Mouse (Mus musculus): Measurements from ENCODE around the gene Slc35g2. TPM values are rescaled to one million over a fixed set of nuclear protein-coding genes. Genes with fewer than 3 reads are reported as not detected.

Gene Slc35g2
- total RNA-seq, 2 experiments from 2014 or later = not detected

DNA sequence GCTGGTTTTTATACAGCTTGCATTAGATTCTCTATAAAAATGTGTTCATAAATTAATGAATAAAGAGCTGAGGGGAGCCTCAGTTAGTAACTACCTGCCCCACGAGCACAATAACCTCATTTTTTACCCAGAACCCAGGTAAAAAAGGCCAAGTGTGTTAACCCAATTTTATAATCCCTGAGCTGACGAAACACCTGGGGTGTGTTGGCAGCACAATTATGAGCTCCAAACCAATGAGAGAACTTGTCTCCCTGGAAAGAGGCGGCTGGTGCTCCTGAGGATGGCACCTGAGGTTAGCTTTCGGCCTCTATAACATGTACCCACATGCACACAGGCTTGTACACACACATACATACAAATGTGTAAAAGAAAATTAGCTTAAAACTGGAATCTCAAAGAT is 65.4 kb downstream of the Slc35g2 start:
- ATAC-seq (replicated peaks; ENCODE audit: low FRiP score, poor library complexity, severe bottlenecking) = no peak

Other genes starting within 250 kb of the Slc35g2 start
- gene Il20rb, start 84.3 kb downstream of the Slc35g2 start, total RNA-seq (2015; ENCODE audit: low replicate concordance) = not detected in 2 replicates
- 0.64 TPM in 1 of 2 replicates, not detected in the other for gene Il20rb, start 84.3 kb downstream of the Slc35g2 start, total RNA-seq (2017; ENCODE audit: low replicate concordance)
- 20.5 and 21.3 TPM in 2 replicates for gene Nck1, start 25.0 kb downstream of the Slc35g2 start, total RNA-seq (2015; ENCODE audit: low replicate concordance)
- gene Nck1, start 25.0 kb downstream of the Slc35g2 start, total RNA-seq (2017; ENCODE audit: low replicate concordance) = 20.2 and 43.7 TPM in 2 replicates
- gene Stag1, start 26.7 kb upstream of the Slc35g2 start, total RNA-seq (2015; ENCODE audit: low replicate concordance) = 121 and 177 TPM in 2 replicates
- gene Stag1, start 26.7 kb upstream of the Slc35g2 start, total RNA-seq (2017; ENCODE audit: low replicate concordance) = 229 and 248 TPM in 2 replicates

All from erythroid progenitor cell, adult 5-6 weeks (primary cell).